Mouse (Mus musculus) midbrain, embryonic 14.5 days (tissue): ENCODE results near the gene Zdhhc12. TPM values are rescaled to one million over a fixed set of nuclear protein-coding genes. Genes with fewer than 3 reads are reported as not detected.
A peak's percentile ranks its signal among the peaks of the same experiment; 100 is the strongest.

Experiments used
- ATAC-seq: fragments of 200-750 bp; cut with Nextera tagmentation; 2 replicates; pipeline ENCODE4 v1.8.0; 2017; ENCODE audit warnings: moderate number of reproducible peaks, moderate library complexity; ENCODE audit not compliant: low FRiP score, low TSS enrichment
- DNase-seq: peaks from one replicate; pipeline ENCODE4 v3.0.0-alpha.2; 2015
- H3K27ac ChIP-seq: fragments of 300-500 bp; sonication (generic); replicated peaks from 2 replicates; pipeline ENCODE4 v1.5.1; 2014; ENCODE audit warnings: mild to moderate bottlenecking, low read depth, low read length, moderate library complexity
- H3K27me3 ChIP-seq: fragments of 300-500 bp; sonication (generic); 2 replicates; pipeline ENCODE4 v1.6.1; 2014; ENCODE audit warnings: low read length, control low read depth, mixed read lengths; ENCODE audit not compliant: control insufficient read depth, insufficient read depth
- H3K36me3 ChIP-seq: fragments of 300-500 bp; sonication (generic); 2 replicates; pipeline ENCODE4 v1.6.1; 2014; ENCODE audit warnings: low read length, control low read depth; ENCODE audit not compliant: control insufficient read depth, insufficient read depth
- H3K4me1 ChIP-seq: fragments of 300-500 bp; sonication (generic); 2 replicates; pipeline ENCODE4 v1.6.1; 2014; ENCODE audit warnings: mild to moderate bottlenecking, antibody characterized with exemption, low read length, control low read depth; ENCODE audit not compliant: control insufficient read depth, insufficient read depth
- H3K4me2 ChIP-seq: fragments of 300-500 bp; sonication (generic); 2 replicates; pipeline ENCODE4 v1.6.1; 2014; ENCODE audit warnings: mild to moderate bottlenecking, low read length, moderate library complexity
- H3K4me3 ChIP-seq: fragments of 300-500 bp; sonication (generic); replicated peaks from 2 replicates; pipeline ENCODE4 v1.5.1; 2014; ENCODE audit warnings: low read depth, low read length
- H3K9ac ChIP-seq: fragments of 300-500 bp; sonication (generic); replicated peaks from 2 replicates; pipeline ENCODE4 v1.6.1; 2014; ENCODE audit warnings: mild to moderate bottlenecking, low read length, moderate library complexity
- H3K9me3 ChIP-seq: fragments of 300-500 bp; sonication (generic); 2 replicates; pipeline ENCODE4 v1.6.1; 2016; ENCODE audit warnings: low read length, control low read depth, mixed read lengths; ENCODE audit not compliant: control insufficient read depth
- WGBS: fragments of 180-500 bp; shearing (Covaris S2); extraction: QIAGEN DNeasy Blood & Tissue Kit; methylation state at CpG from one replicate; pipeline ENCODE4 v1.1.7; 2014; 5-methylcytosine and 5-hydroxymethylcytosine counted together
- polyA plus RNA-seq: library from polyadenylated mRNA; unstranded; fragments of >200 nt; fragmentation: Nextera tagmentation; extraction: Ambion mirVana; gene quantifications from 2 replicates; pipeline ENCODE4 v1.2.1, GENCODE M21; 2014

Zdhhc12 gene
- polyA plus RNA-seq, 1 experiment from 2014 or later: 17.6 TPM

DNA sequence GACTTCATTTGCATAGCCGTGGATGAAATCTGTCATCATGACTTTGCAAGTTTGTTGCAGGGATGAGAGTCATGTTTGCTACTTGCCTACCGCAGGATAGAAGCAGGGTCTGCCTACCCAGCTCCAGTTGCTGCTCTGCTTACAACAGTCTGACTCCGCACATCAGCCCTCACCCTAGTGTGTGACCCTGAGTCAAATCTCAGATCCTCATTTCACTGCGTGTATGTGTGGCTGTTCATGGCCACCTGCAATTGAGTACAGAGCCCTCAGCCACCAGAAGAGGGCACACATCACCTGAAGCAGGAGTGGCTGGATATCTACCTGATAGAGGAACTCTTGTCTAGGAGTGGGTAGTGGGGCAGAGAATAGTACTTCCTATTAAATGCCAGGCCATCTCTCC, 6.1 kb downstream of the Zdhhc12 start:
- 91% methylated on average over 4 of the region's 4 CpGs for WGBS

DNA sequence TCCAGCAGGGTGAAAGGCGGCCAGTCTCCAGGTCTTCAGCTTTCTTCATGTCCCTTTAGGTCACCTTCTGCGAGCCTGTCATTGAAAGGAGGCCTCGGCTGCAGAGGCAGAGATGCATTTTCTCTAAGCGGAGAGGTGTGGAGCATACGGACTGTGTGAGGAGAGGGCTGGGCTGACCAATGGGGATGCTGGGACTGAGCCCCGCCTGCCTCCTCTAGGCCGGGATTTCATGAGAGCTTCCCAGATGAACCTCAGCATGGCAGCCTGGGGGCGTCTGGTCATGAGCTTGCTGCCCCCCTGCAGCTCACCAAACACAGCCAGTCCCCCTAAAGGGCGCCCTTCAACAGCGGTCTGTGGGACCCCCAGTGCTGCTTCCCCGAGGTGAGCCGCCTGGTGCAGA, 8.8 kb downstream of the Zdhhc12 start:
- no peak overlapping the region for H3K4me3 ChIP-seq
- no peaks in the 10 kb centered on the region for H3K4me1 ChIP-seq
- no peaks in the 10 kb centered on the region for H3K27me3 ChIP-seq
- peak overlapping the region; percentile 23 for H3K4me2 ChIP-seq
- no peaks in the 10 kb centered on the region for H3K36me3 ChIP-seq
- no peaks in the 10 kb centered on the region for H3K9me3 ChIP-seq
- DNase-seq (peak; percentile 49), ATAC-seq (no peak)
- peak overlapping the region; percentile 18; the same call in 1 of the 2 replicates for H3K9ac ChIP-seq
- no peak overlapping the region for H3K27ac ChIP-seq
- WGBS: 4% methylated on average over 12 of the region's 12 CpGs

More for the DNA sequence above, 6.1 kb downstream of the Zdhhc12 start:
- Histone ChIP-seq H3K36me3 (no peaks in the 10 kb centered on the region; the same call in 1 of the 2 replicates), H3K27ac (no peak overlapping the region), H3K9ac (no peak overlapping the region), H3K4me3 (no peak overlapping the region), H3K4me1 (no peaks in the 10 kb centered on the region), H3K27me3 (no peaks in the 10 kb centered on the region), H3K9me3 (no peaks in the 10 kb centered on the region), H3K4me2 (no peak overlapping the region)
- ATAC-seq (no peak), DNase-seq (no peak)

DNA sequence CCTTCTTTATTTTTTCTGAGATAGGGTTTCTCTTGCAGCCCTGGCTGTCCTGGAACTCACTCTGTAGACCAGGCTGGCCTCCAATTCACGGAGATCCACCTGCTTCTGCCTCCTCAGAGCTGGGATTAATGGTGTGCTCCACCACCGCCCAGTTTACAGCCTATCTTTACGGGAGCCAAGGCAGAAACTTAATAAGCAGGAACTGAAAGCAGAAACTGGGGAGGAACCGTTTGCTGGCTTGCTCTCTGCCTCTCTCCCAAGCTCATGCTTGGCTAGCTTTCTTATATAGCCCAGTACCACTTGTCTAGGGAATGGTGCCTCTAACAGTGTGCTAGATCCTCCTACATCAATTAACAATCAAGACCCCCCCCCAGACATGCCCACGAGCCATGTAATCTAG, 9.3 kb downstream of the Zdhhc12 start:
- Histone ChIP-seq H3K4me3 (no peak overlapping the region), H3K4me2 (peak overlapping the region; percentile 23), H3K36me3 (no peaks in the 10 kb centered on the region), H3K9ac (peak overlapping the region; percentile 18; the same call in 1 of the 2 replicates), H3K4me1 (no peaks in the 10 kb centered on the region), H3K27me3 (no peaks in the 10 kb centered on the region), H3K27ac (no peak overlapping the region), H3K9me3 (no peaks in the 10 kb centered on the region)
- DNase-seq: no peak
- 58% methylated on average over 5 of the region's 5 CpGs for WGBS
- ATAC-seq: no peak

- no peaks in the 10 kb centered on the region for H3K36me3 ChIP-seq
- H3K27me3 ChIP-seq: no peaks in the 10 kb centered on the region
- H3K9ac ChIP-seq: no peak overlapping the region
- DNase-seq (no peak), ATAC-seq (no peak)
- no peak overlapping the region for H3K27ac ChIP-seq
- no peak overlapping the region for H3K4me2 ChIP-seq
- H3K9me3 ChIP-seq: no peaks in the 10 kb centered on the region
- 91% methylated on average over 15 of the region's 15 CpGs for WGBS
- 0 out of 2 replicates have a peak, but pooled peaks cover 8% of the 10 kb centered on the region for H3K4me1 ChIP-seq
- no peak overlapping the region for H3K4me3 ChIP-seq
Observed at GRCm38 (mm10) chr2:30080181-30080800, 13.2 kb downstream of the Zdhhc12 start.

- Histone ChIP-seq H3K9me3 (no peaks in the 10 kb centered on the region), H3K4me2 (no peak overlapping the region), H3K4me1 (0 out of 2 replicates have a peak, but pooled peaks cover 8% of the 10 kb centered on the region), H3K36me3 (no peaks in the 10 kb centered on the region), H3K27ac (no peak overlapping the region), H3K9ac (no peak overlapping the region), H3K4me3 (no peak overlapping the region), H3K27me3 (no peaks in the 10 kb centered on the region)
- 74% methylated on average over 4 of the region's 4 CpGs for WGBS
- DNase-seq (no peak), ATAC-seq (no peak)
Observed at GRCm38 (mm10) chr2:30078760-30079159, 14.7 kb downstream of the Zdhhc12 start.

DNA sequence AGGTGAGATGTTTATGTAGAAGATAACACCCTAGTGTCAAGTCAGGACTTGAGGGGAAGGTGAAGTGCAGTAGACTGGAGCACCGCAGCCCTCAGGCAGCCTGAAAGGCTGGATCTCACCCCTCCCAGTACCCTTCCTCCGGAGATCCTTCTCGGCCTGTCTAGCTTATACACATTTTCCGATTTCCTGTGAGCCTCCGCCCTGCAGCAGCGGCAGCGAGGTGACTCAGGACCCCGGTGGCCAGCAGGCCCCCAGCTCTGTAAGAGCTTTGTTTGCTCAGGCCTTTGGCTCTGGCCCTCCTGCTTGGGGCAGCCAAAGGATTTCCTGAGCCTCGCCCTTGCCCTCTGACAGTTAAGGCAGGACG, 15.1 kb downstream of the Zdhhc12 start:
- 26% methylated on average over 10 of the region's 10 CpGs for WGBS
- H3K27me3 ChIP-seq: no peaks in the 10 kb centered on the region
- H3K9me3 ChIP-seq: no peaks in the 10 kb centered on the region
- H3K9ac ChIP-seq: no peak overlapping the region
- no peak for DNase-seq
- H3K27ac ChIP-seq: no peak overlapping the region
- peak overlapping the region; percentile 38; the same call in 1 of the 2 replicates for H3K4me3 ChIP-seq
- ATAC-seq: no peak
- H3K36me3 ChIP-seq: peaks cover 3% of the 10 kb centered on the region; the same call in 1 of the 2 replicates
- peak overlapping the region; percentile 79; the same call in 1 of the 2 replicates for H3K4me2 ChIP-seq
- H3K4me1 ChIP-seq: 0 out of 2 replicates have a peak, but pooled peaks cover 8% of the 10 kb centered on the region

GRCm38 (mm10) chr2:30077502-30078348, 15.7 kb downstream of the Zdhhc12 start, which contains the start of gene Pkn3:
Gene Pkn3, plus strand, starts transcription at chr2:30077684.
- ATAC-seq: peak; percentile 72; the same call in 1 of the 2 replicates
- WGBS: under 1% methylated on average over 53 of the region's 53 CpGs
- peak within 1 kb of the TSS; percentile 79 for H3K4me2 ChIP-seq
- peak; percentile 90 for DNase-seq
- H3K9me3 ChIP-seq: no peaks in the 10 kb centered on the region
- H3K4me3 ChIP-seq: peak within 1 kb of the TSS; percentile 38
- peaks cover 8% of the 10 kb centered on the region for H3K36me3 ChIP-seq
- peak within 1 kb of the TSS; percentile 26; the same call in 1 of the 2 replicates for H3K9ac ChIP-seq
- no peak within 1 kb of the TSS for H3K27ac ChIP-seq
- H3K4me1 ChIP-seq: 0 out of 2 replicates have a peak, but pooled peaks cover 8% of the 10 kb centered on the region
- H3K27me3 ChIP-seq: no peaks in the 10 kb centered on the region

- peak overlapping the region; percentile 38 for H3K4me3 ChIP-seq
- 0 out of 2 replicates have a peak, but pooled peaks cover 8% of the 10 kb centered on the region for H3K4me1 ChIP-seq
- H3K4me2 ChIP-seq: peak overlapping the region; percentile 79
- DNase-seq (no peak), ATAC-seq (no peak)
- peak overlapping the region; percentile 26; the same call in 1 of the 2 replicates for H3K9ac ChIP-seq
- 71% methylated on average over 6 of the region's 6 CpGs for WGBS
- no peaks in the 10 kb centered on the region for H3K9me3 ChIP-seq
- peaks cover 14% of the 10 kb centered on the region for H3K36me3 ChIP-seq
- no peak overlapping the region for H3K27ac ChIP-seq
- H3K27me3 ChIP-seq: no peaks in the 10 kb centered on the region
Observed at GRCm38 (mm10) chr2:30076959-30077358, 16.5 kb downstream of the Zdhhc12 start.
